Mouse (Mus musculus) mature B cell (primary cell): ENCODE data around the gene Slc10a6.

Experiments used
- in situ Hi-C: fragments of 300-500 bp; cut with MboI; formaldehyde crosslinking; loops from 2 replicates; pipeline ENCODE4 v1.14.3; 2019

Slc10a6 gene

GRCm38 (mm10) chr5:103617191-103617590, 12.0 kb downstream of the Slc10a6 start:
- in situ Hi-C loops, result no loop called here

GRCm38 (mm10) chr5:103614356-103614755, 14.8 kb downstream of the Slc10a6 start:
- in situ Hi-C loops, result no loop called here

- in situ Hi-C loops, result no loop called here
Measured at GRCm38 (mm10) chr5:103612316-103612715, 16.9 kb downstream of the Slc10a6 start.

- in situ Hi-C loops, result no loop called here
Measured at GRCm38 (mm10) chr5:103610856-103611472, 18.2 kb downstream of the Slc10a6 start.

GRCm38 (mm10) chr5:103610148-103610547, 19.1 kb downstream of the Slc10a6 start:
- in situ Hi-C loops, result no loop called here

GRCm38 (mm10) chr5:103605707-103606106, 23.5 kb downstream of the Slc10a6 start:
- in situ Hi-C loops, result no loop called here

- in situ Hi-C loops, result no loop called here
Measured at GRCm38 (mm10) chr5:103603115-103603893, 25.9 kb downstream of the Slc10a6 start.

GRCm38 (mm10) chr5:103598881-103599280, 30.3 kb downstream of the Slc10a6 start:
- in situ Hi-C loops, result no loop called here

GRCm38 (mm10) chr5:103598264-103598663, 30.9 kb downstream of the Slc10a6 start:
- in situ Hi-C loops, result no loop called here

GRCm38 (mm10) chr5:103597604-103598003, 31.6 kb downstream of the Slc10a6 start:
- in situ Hi-C loops, result no loop called here

- in situ Hi-C loops, result no loop called here
Measured at GRCm38 (mm10) chr5:103596467-103597146, 32.6 kb downstream of the Slc10a6 start.

- in situ Hi-C loops, result no loop called here
Measured at GRCm38 (mm10) chr5:103595394-103596226, 33.6 kb downstream of the Slc10a6 start.

GRCm38 (mm10) chr5:103593575-103593974, 35.6 kb downstream of the Slc10a6 start:
- in situ Hi-C loops, result no loop called here

- in situ Hi-C loops, result no loop called here
Measured at GRCm38 (mm10) chr5:103592706-103593105, 36.5 kb downstream of the Slc10a6 start.

GRCm38 (mm10) chr5:103591846-103592245, 37.4 kb downstream of the Slc10a6 start:
- in situ Hi-C loops, result no loop called here

GRCm38 (mm10) chr5:103587219-103587618, 42.0 kb downstream of the Slc10a6 start:
- in situ Hi-C loops, result no loop called here

GRCm38 (mm10) chr5:103579680-103580420, 49.4 kb downstream of the Slc10a6 start:
- in situ Hi-C loops, result no loop called here

- in situ Hi-C loops, result no loop called here
Measured at GRCm38 (mm10) chr5:103569446-103569845, 59.8 kb downstream of the Slc10a6 start.

- in situ Hi-C loops, result no loop called here
Measured at GRCm38 (mm10) chr5:103568034-103568433, 61.2 kb downstream of the Slc10a6 start.

- in situ Hi-C loops, result no loop called here
Measured at GRCm38 (mm10) chr5:103560546-103560945, 68.7 kb downstream of the Slc10a6 start.
